Mouse (Mus musculus) limb, embryonic 14.5 days (tissue): ENCODE results near the gene Farp2. TPM values are rescaled to one million over a fixed set of nuclear protein-coding genes. Genes with fewer than 3 reads are reported as not detected.

Experiments used
- ATAC-seq: fragments of 200-750 bp; cut with Nextera tagmentation; 2 replicates; pipeline ENCODE4 v1.8.0; 2017; ENCODE audit warnings: low read depth, moderate number of reproducible peaks, moderate TSS enrichment; ENCODE audit not compliant: low FRiP score
- DNase-seq: peaks from one replicate; pipeline ENCODE4 v3.0.0-alpha.2; 2015; ENCODE audit warnings: low spot score
- H3K27ac ChIP-seq: fragments of 300-500 bp; sonication (generic); replicated peaks from 2 replicates; pipeline ENCODE4 v1.5.1; 2014; ENCODE audit warnings: low read depth, mild to moderate bottlenecking, low read length, moderate library complexity, mixed read lengths
- H3K27me3 ChIP-seq: fragments of 300-500 bp; sonication (generic); 2 replicates; pipeline ENCODE4 v1.6.1; 2014; ENCODE audit warnings: low read length, mixed read lengths; ENCODE audit not compliant: control insufficient read depth, insufficient read depth
- H3K36me3 ChIP-seq: fragments of 300-500 bp; sonication (generic); 2 replicates; pipeline ENCODE4 v1.6.1; 2014; ENCODE audit warnings: mild to moderate bottlenecking, low read length, moderate library complexity, mixed read lengths; ENCODE audit not compliant: control insufficient read depth, insufficient read depth
- H3K4me1 ChIP-seq: fragments of 300-500 bp; sonication (generic); 2 replicates; pipeline ENCODE4 v1.6.1; 2014; ENCODE audit warnings: antibody characterized with exemption, low read length, mixed read lengths; ENCODE audit not compliant: control insufficient read depth, insufficient read depth
- H3K4me2 ChIP-seq: fragments of 300-500 bp; sonication (generic); replicated peaks from 2 replicates; pipeline ENCODE4 v1.6.1; 2014; ENCODE audit warnings: low read depth, mild to moderate bottlenecking, low read length, moderate library complexity; ENCODE audit not compliant: severe bottlenecking
- H3K4me3 ChIP-seq: fragments of 300-500 bp; sonication (generic); replicated peaks from 2 replicates; pipeline ENCODE4 v1.5.1; 2014; ENCODE audit warnings: low read length
- H3K9ac ChIP-seq: fragments of 300-500 bp; sonication (generic); 2 replicates; pipeline ENCODE4 v1.6.1; 2014; ENCODE audit warnings: mild to moderate bottlenecking, low read depth, low read length, moderate library complexity; ENCODE audit not compliant: severe bottlenecking
- H3K9me3 ChIP-seq: fragments of 300-500 bp; sonication (generic); 2 replicates; pipeline ENCODE4 v1.6.1; 2016; ENCODE audit warnings: low read length; ENCODE audit not compliant: control insufficient read depth
- POLR2A ChIP-seq: fragments of 200-500 bp; IDR thresholded peaks from 2 replicates; pipeline ENCODE4 v1.8.0; 2012; ENCODE audit warnings: inconsistent platforms, mild to moderate bottlenecking, moderate library complexity, borderline replicate concordance; ENCODE audit not compliant: insufficient read depth, insufficient read length; ENCODE audit errors: extremely low read depth
- WGBS: fragments of 180-500 bp; shearing (Covaris S2); extraction: QIAGEN DNeasy Blood & Tissue Kit; methylation state at CpG from one replicate; pipeline ENCODE4 v1.1.7; 2014; 5-methylcytosine and 5-hydroxymethylcytosine counted together
- polyA plus RNA-seq, 2 experiments: library from polyadenylated mRNA; depleted of rRNA in 1 of 2; stranded (reverse) in 1 of 2; unstranded in 1 of 2; fragments of >200 nt; fragmentation: Nextera tagmentation in 1 of 2; extraction: Ambion mirVana in 1 of 2; gene quantifications; 2 replicates each; pipeline versions ENCODE4 v1.2.1 to v1.2.3; 2012 to 2014

Gene Farp2
- polyA plus RNA-seq, 2 experiments = 9.2 to 9.3 TPM

- H3K4me2 ChIP-seq = no peak overlapping the region
- ATAC-seq (no peak), DNase-seq (no peak)
- H3K4me3 ChIP-seq = no peak overlapping the region
- TF ChIP-seq POLR2A = no peak
- WGBS = 76% methylated on average over 6 of the region's 6 CpGs
- H3K27me3 ChIP-seq = no peaks in the 10 kb centered on the region
- H3K27ac ChIP-seq = no peak overlapping the region
- no peaks in the 10 kb centered on the region for H3K4me1 ChIP-seq
- H3K9ac ChIP-seq = no peak overlapping the region
- H3K9me3 ChIP-seq = no peaks in the 10 kb centered on the region
- H3K36me3 ChIP-seq = peaks cover 19% of the 10 kb centered on the region
Observed at GRCm38 (mm10) chr1:93529801-93530200, 17.9 kb downstream of the Farp2 start.

GRCm38 (mm10) chr1:93537227-93537626, 25.3 kb downstream of the Farp2 start:
- no peak overlapping the region for H3K4me2 ChIP-seq
- peaks cover 8% of the 10 kb centered on the region; the same call in 1 of the 2 replicates for H3K36me3 ChIP-seq
- H3K4me3 ChIP-seq = no peak overlapping the region
- H3K9ac ChIP-seq = no peak overlapping the region
- no peak for TF ChIP-seq POLR2A
- no peak for ATAC-seq
- no peaks in the 10 kb centered on the region for H3K9me3 ChIP-seq
- H3K27ac ChIP-seq = no peak overlapping the region
- H3K27me3 ChIP-seq = no peaks in the 10 kb centered on the region
- WGBS = 79% methylated on average over 6 of the region's 6 CpGs
- no peaks in the 10 kb centered on the region for H3K4me1 ChIP-seq
- DNase-seq = no peak

GRCm38 (mm10) chr1:93543196-93543595, 31.3 kb downstream of the Farp2 start:
- no peak overlapping the region for H3K4me3 ChIP-seq
- H3K4me1 ChIP-seq = no peaks in the 10 kb centered on the region
- H3K4me2 ChIP-seq = no peak overlapping the region
- H3K27me3 ChIP-seq = no peaks in the 10 kb centered on the region
- H3K9ac ChIP-seq = no peak overlapping the region
- TF ChIP-seq POLR2A = no peak
- WGBS = 77% methylated on average over 2 of the region's 2 CpGs
- no peak overlapping the region for H3K27ac ChIP-seq
- no peak for ATAC-seq
- no peak for DNase-seq
- no peaks in the 10 kb centered on the region for H3K9me3 ChIP-seq
- no peaks in the 10 kb centered on the region for H3K36me3 ChIP-seq

GRCm38 (mm10) chr1:93547286-93547685, 35.4 kb downstream of the Farp2 start:
- no peaks in the 10 kb centered on the region for H3K9me3 ChIP-seq
- WGBS = 86% methylated on average over 1 of the region's 1 CpGs
- H3K27me3 ChIP-seq = no peaks in the 10 kb centered on the region
- DNase-seq = no peak
- H3K4me3 ChIP-seq = no peak overlapping the region
- no peak overlapping the region for H3K9ac ChIP-seq
- H3K4me1 ChIP-seq = no peaks in the 10 kb centered on the region
- no peak overlapping the region for H3K27ac ChIP-seq
- no peak for ATAC-seq
- H3K4me2 ChIP-seq = no peak overlapping the region
- H3K36me3 ChIP-seq = no peaks in the 10 kb centered on the region; the same call in 1 of the 2 replicates
- no peak for TF ChIP-seq POLR2A

- no peaks in the 10 kb centered on the region for H3K9me3 ChIP-seq
Observed at GRCm38 (mm10) chr1:93551427-93551826, 39.5 kb downstream of the Farp2 start.

GRCm38 (mm10) chr1:93563224-93563623, 51.3 kb downstream of the Farp2 start:
- H3K4me1 ChIP-seq = no peaks in the 10 kb centered on the region
- H3K9me3 ChIP-seq = no peaks in the 10 kb centered on the region
- H3K4me3 ChIP-seq = no peak overlapping the region
- H3K36me3 ChIP-seq = peaks cover 5% of the 10 kb centered on the region; the same call in 1 of the 2 replicates
- H3K27ac ChIP-seq = no peak overlapping the region
- DNase-seq (no peak), ATAC-seq (no peak)
- H3K4me2 ChIP-seq = no peak overlapping the region
- no peak for TF ChIP-seq POLR2A
- no peak overlapping the region for H3K9ac ChIP-seq
- no peaks in the 10 kb centered on the region for H3K27me3 ChIP-seq
- 82% methylated on average over 7 of the region's 7 CpGs for WGBS

More at GRCm38 (mm10) chr1:93551427-93551826, 39.5 kb downstream of the Farp2 start:
- Histone ChIP-seq H3K4me3 (no peak overlapping the region), H3K4me1 (no peaks in the 10 kb centered on the region), H3K4me2 (no peak overlapping the region), H3K27ac (no peak overlapping the region), H3K9ac (no peak overlapping the region), H3K36me3 (no peaks in the 10 kb centered on the region; the same call in 1 of the 2 replicates), H3K27me3 (no peaks in the 10 kb centered on the region)
- 46% methylated on average over 5 of the region's 5 CpGs for WGBS
- no peak for TF ChIP-seq POLR2A
- ATAC-seq = no peak
- DNase-seq = no peak
